Mouse (Mus musculus): ENCODE measurements around the gene Mtpn.
A peak's percentile ranks its signal among the peaks of the same experiment; 100 is the strongest.

Gene Mtpn

DNA sequence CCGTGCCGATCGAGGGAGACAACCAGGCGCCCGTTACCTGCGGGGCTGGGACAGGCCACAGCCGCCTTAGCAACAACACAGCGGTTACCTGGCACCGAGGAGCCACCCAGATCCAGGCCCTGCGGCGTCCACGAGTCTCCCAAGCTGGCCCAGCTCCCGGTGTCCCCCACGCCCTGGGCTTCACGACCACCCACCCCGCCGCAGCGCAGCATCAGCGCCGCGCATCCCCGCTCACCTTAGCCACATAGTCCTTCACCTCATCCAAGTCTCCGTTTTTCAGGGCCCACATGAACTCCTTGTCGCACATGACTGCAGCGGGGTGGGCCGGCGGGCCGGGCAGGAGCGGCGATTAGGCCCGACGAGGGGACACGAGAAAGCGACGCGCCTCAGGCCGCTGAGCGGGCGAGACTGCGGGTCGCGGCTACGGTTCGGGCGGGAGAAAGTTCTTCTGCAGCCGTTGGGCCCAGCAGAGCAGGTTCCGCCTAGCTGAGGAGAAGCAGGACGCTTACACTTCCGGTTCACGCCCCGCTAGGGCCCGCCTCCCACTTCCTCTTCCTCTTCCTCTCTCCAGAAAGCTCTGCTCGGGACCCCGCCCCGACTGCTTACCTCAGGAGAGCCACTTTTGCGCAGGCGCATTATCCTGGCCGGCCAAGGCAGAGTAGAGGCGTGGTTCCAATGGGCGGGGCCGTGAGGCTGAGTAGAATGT lies at the start of gene Mtpn:
TSS of gene Mtpn (minus strand) at position 585 of the 706 bp plus-strand sequence.
- peak; percentile 99 for DNase-seq

DNA sequence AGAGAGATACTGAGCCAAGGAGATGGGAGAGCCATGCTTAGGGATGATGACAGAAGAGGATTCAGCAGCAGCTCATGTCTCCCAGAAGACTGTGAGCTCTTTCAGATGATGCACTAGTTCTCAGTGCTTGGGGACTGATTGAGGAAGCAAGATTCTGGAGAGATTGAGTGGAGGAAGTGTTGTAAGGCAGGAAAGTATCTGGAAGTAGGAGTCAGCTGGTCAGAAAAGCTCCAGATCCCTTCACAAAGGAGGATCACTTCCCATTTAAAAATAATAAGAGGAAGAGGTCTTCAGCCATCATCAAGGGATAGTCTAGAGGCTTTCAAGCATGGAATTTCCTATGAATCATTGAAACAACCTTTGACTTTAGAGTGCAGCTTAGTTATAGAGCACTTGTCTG lies 29.0 kb upstream of the Mtpn start:
- no peak for DNase-seq

DNA sequence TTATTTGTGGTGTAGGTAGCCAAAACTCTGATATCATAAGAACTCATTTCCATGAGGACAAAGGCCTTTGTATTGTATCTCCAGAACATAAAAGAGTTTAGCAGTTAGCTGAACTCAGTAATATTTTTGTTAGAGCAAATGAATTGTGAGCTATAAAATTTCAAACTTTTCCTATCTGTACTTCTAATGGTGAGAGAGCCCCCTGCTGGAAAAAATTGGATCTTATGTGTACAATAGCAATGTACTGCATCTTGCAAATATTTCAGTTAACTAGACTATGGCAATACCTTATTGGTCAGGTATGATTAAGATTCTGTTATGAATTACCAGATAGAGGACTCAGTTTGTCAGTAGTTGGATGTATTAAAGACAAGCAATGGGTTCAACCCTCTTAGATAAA lies 28.1 kb upstream of the Mtpn start:
- peak; percentile 65 for DNase-seq

- DNase-seq: no peak
Observed at GRCm38 (mm10) chr6:35559950-35560349, 20.3 kb upstream of the Mtpn start.

DNA sequence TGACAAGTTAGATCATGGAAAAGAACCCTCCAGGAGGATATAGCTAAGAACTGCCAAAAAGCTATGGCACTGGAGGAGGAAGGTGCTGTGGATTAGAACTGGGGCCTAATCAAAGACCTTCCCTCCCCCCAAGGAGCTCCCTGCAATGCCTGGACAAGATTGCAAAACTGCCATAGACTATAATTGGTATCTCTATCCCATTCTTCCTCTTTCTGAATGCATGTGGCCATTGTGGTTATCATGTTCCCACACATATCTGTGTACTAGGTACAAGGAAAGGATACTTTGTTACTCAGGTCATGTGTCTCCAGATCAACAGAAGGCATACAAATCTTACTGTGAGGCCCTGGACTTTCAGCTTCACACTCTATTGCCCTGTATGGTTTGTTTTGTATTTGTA lies 4.7 kb upstream of the Mtpn start:
- DNase-seq: no peak

DNA sequence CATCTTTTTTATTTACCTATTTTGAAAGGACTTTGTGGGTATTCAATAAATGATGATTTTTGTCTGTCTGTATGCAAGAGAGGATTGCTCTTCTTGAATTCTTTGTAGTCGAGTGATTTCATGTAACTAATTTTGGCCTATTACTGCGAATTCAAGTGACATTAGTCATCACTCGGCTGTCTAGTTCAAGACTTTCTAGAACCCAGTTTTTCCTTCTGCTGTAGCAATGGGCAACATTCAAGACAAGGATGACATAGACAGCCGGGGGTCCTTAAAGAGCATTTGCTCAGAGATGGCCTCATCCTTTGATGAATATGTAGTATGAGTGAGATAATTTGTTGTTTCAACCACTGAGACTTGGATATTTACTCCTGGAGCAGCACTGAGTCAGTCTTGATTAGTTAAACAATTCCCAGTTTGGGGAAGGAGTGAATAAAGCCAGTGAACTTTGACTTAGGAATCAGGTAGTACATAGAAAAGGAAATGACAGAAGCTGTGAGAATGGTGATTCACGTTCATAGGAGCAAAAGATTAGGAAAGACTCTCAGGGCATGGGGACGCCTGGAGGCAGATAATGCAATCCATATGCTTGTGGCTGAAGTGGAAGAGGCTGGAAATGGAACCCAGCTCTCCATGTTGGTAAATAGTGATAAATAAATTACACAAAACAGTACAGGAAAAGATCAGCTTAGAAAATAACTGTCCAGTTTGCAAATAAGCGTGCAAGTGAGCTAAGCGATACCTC lies 3.1 kb upstream of the Mtpn start:
- DNase-seq: no peak

GRCm38 (mm10) chr6:35540377-35540776 lies 689 bp upstream of the Mtpn start:
- DNase-seq: no peak

- no peak for DNase-seq
Observed at GRCm38 (mm10) chr6:35538757-35539303, 858 bp downstream of the Mtpn start.

- no peak for DNase-seq
Observed at GRCm38 (mm10) chr6:35536021-35536420, 3.7 kb downstream of the Mtpn start.

DNA sequence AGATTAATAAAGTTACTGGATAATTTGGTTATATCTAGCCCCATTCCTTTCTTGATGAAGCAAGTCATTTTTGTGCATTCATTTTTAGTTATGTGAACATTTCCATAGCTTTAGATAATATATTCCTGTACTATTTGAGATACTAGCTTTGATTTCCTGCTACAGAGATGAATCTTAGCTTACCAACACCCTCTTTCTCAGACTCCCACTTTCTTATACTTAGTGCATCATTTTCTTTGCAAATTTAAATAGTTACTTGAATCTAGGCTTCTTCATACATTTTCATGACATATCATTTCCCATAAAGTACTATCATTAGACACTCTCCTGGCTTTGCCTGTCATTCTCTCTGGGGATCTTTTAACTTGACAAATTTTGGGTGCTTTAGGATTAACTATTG lies 26.3 kb downstream of the Mtpn start:
- no peak for DNase-seq

DNA sequence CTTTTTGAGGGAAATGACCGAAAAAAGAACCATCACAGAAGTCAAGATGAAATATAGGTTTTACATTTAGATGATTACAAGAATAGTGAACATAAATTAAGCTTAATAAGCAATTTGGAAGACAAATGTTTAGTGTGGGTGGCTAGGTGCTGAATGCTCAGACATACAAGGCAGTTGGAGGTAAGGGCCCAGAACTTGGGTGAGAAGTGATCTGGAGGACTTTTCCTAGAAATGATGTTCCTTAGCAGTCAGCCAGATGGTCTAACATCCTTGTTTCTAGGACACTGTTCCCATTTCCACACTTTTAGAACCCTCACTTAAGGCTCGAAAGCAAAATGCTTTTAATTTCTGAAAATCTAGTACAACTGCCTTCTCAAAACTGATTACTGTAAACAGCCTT lies 34.9 kb downstream of the Mtpn start:
- no peak for DNase-seq

- no peak for DNase-seq
Observed at GRCm38 (mm10) chr6:35502904-35503303, 36.8 kb downstream of the Mtpn start.

- no peak for DNase-seq
Observed at GRCm38 (mm10) chr6:35499978-35500667, 39.6 kb downstream of the Mtpn start.

DNA sequence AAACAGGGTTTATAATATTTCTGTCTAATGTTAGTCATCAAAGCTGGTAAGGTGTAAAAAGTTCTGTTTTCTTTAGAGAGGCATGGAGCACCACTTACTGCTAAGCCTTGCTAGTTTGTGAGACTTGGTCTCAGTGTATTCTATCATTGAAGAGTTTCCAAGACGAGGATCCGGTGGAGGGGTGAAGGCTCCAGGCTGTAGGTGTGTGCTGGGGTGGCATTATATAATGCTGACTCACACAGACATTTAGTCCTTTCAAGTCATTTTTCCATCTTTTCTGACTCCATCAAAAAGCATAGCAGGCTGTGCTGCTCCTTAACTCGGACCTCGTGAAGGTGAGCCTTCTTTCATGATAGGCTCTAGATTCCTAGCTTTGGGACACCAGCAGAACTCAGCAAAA lies 42.3 kb downstream of the Mtpn start:
- DNase-seq: no peak

DNA sequence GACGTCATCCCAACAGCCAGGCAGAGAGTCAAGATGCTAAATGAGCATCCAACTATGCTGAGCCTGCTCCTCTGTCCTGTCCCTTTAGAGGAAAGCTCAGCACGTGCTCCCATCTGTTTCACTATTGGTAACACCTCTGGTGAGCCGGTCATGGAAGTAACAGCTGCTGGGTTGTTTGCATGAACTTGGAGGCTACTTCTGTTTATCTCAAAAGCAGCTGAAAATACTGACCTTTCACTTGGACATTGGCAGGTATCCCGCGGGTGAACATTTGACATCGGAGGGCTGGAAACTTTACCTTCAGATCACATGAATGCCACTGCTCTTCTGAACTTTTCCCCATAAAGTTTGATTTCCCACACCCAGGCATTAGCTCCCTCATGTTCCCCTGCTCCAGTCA lies 45.8 kb downstream of the Mtpn start:
- DNase-seq: no peak

DNA sequence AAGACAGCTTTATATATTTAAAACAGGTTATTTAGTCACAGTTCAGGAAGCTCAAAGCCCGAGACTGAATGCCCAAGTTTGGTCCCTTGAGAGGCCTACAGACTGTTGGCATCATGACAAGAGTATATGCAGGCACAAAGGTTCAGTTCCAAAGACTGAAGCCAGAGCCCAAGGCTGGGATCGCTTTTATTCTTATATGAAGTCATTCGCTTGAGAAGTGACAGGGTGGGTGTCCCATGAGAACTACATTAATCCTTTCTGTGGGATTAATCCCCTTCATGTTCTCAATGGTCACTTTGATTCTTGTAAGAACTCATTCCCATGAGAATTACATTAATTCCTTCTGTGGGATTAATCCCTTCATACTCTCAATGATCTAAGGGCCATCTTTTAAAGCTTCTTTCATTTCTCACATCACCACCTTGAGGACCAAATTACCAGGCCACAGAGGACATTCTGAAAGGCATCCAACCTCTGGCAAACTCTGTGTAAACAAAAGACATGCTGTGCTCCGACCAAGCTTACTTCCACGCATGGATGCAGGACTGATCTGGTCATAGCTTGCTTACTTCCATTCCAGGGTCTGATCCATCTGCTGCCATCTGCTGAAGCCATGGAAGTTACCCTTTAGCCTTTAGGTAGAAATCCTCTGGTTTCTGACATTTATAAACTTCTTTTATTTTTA lies 59.9 kb downstream of the Mtpn start:
- no peak for DNase-seq

- DNase-seq: no peak
Observed at GRCm38 (mm10) chr6:35476830-35477229, 62.9 kb downstream of the Mtpn start.

- DNase-seq: no peak
Observed at GRCm38 (mm10) chr6:35463450-35464395, 76.0 kb downstream of the Mtpn start.

- no peak for DNase-seq
Observed at GRCm38 (mm10) chr6:35462484-35462883, 77.2 kb downstream of the Mtpn start.

Data from lung, postnatal 14 days (tissue).